ENCODE assay signal across 19 mouse cellular contexts in the genomic region with DNA sequence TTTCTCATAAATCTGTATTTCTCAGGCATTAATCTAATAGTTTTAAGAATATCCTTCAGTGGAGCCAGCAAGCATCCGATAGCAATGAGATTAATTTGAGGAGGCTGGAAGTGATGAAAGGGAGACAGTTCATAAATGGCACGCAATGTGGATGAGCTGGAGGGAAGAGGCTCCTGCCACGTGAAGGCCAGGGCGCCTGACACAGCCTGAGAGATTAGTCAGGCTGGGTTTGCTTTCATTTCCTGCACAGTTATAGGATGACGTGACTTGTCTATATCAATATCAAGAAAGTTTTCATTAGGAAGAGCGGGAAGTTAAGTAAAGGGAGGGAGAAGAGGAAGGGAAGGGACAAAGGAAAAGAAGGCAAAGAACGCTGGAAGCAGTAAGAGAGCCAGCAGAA.
DNase-seq lines count a peak whose midpoint lies in the region; ATAC-seq and TF ChIP-seq lines count a peak whose summit lies in the region.
"Had no signal": no experiment of that assay in that cellular context is flagged by ENCODE, and none has a peak within 500 bp of the region (broad histone marks: within the 10 kb centered on the region; RNA-seq: fewer than 3 reads in every experiment).

No protein-coding gene starts in this region.

- no peak for TF ChIP-seq CTCF in left cerebral cortex, adult 2 months (IDR thresholded peaks at IDR 0.05)

- no peak overlapping the region for H3K9ac ChIP-seq in midbrain, embryonic 16.5 days (ENCODE audit: low read depth, low read length)
- no peak overlapping the region for H3K9ac ChIP-seq in midbrain, embryonic 14.5 days (replicated peaks; ENCODE audit: low read length)
- H3K9ac ChIP-seq: embryonic facial prominence, embryonic 12.5 days; forebrain, embryonic 15.5 days; heart, embryonic 13.5 days; hindbrain, embryonic 12.5 days had no signal

- ATAC-seq in midbrain, embryonic 16.5 days = peak; percentile 57
- ATAC-seq in midbrain, embryonic 14.5 days (ENCODE audit: low FRiP score, low TSS enrichment) = no peak
- ATAC-seq: activated CD4-positive, CD25-positive, alpha-beta regulatory T cell, adult 4 months; forebrain, embryonic 15.5 days; intestine, embryonic 16.5 days; Patski had no signal

- no peak overlapping the region for H3K4me3 ChIP-seq in left cerebral cortex, adult 2 months
- H3K4me3 ChIP-seq in midbrain, embryonic 16.5 days (ENCODE audit: low read depth, low read length) = no peak overlapping the region
- H3K4me3 ChIP-seq in midbrain, embryonic 14.5 days (replicated peaks; ENCODE audit: low read depth, low read length) = no peak overlapping the region
- H3K4me3 ChIP-seq: embryonic facial prominence, embryonic 12.5 days; forebrain, embryonic 15.5 days; heart, embryonic 13.5 days; hindbrain, embryonic 12.5 days had no signal

- peak overlapping the region; percentile 86 for H3K27ac ChIP-seq in left cerebral cortex, adult 2 months
- H3K27ac ChIP-seq in midbrain, embryonic 16.5 days (ENCODE audit: low read length) = no peak overlapping the region
- H3K27ac ChIP-seq in midbrain, embryonic 14.5 days (replicated peaks; ENCODE audit: low read depth, low read length) = no peak overlapping the region
- H3K27ac ChIP-seq: embryonic facial prominence, embryonic 12.5 days; forebrain, embryonic 15.5 days; heart, embryonic 13.5 days; hindbrain, embryonic 12.5 days had no signal

- H3K9me3 ChIP-seq in midbrain, embryonic 16.5 days (replicated peaks; ENCODE audit: control insufficient read depth, low read length, poor library complexity, severe bottlenecking) = no peaks in the 10 kb centered on the region
- H3K9me3 ChIP-seq in midbrain, embryonic 14.5 days (ENCODE audit: control insufficient read depth, low read length) = no peaks in the 10 kb centered on the region
- H3K9me3 ChIP-seq: embryonic facial prominence, embryonic 12.5 days; forebrain, embryonic 15.5 days; heart, embryonic 13.5 days; hindbrain, embryonic 12.5 days had no signal

- WGBS in midbrain, embryonic 16.5 days = 57% methylated on average over 7 of the region's 7 CpGs
- 58% methylated on average over 7 of the region's 7 CpGs for WGBS in midbrain, embryonic 14.5 days

- intact Hi-C loops in left cerebral cortex, adult 2 months (cut with DNase I) = loop anchor here (10.0 kb wide), 1 partner anchor 341 kb away; no protein-coding TSS in a partner anchor

- H3K36me3 ChIP-seq in midbrain, embryonic 16.5 days (ENCODE audit: control insufficient read depth, insufficient read depth, low read length) = no peaks in the 10 kb centered on the region
- no peaks in the 10 kb centered on the region for H3K36me3 ChIP-seq in midbrain, embryonic 14.5 days (ENCODE audit: control insufficient read depth, insufficient read depth, low read length)
- H3K36me3 ChIP-seq: embryonic facial prominence, embryonic 12.5 days; forebrain, embryonic 15.5 days; heart, embryonic 13.5 days; hindbrain, embryonic 12.5 days had no signal

- no peak overlapping the region for H3K4me2 ChIP-seq in midbrain, embryonic 16.5 days (ENCODE audit: low read length)
- H3K4me2 ChIP-seq in midbrain, embryonic 14.5 days (ENCODE audit: low read length) = no peak overlapping the region
- H3K4me2 ChIP-seq: embryonic facial prominence, embryonic 12.5 days; forebrain, embryonic 15.5 days; heart, embryonic 13.5 days; hindbrain, embryonic 12.5 days had no signal

- H3K4me1 ChIP-seq in midbrain, embryonic 16.5 days (ENCODE audit: control insufficient read depth, insufficient read depth, low read length) = peaks cover 11% of the 10 kb centered on the region
- H3K4me1 ChIP-seq in midbrain, embryonic 14.5 days (ENCODE audit: control insufficient read depth, insufficient read depth, low read length) = no peaks in the 10 kb centered on the region
- H3K4me1 ChIP-seq: embryonic facial prominence, embryonic 12.5 days; forebrain, embryonic 15.5 days; hindbrain, embryonic 12.5 days had no signal

- DNase-seq in adrenal gland, postnatal 10 days = peak; percentile 21
- no peak for DNase-seq in adrenal gland, adult 8-10 months
- DNase-seq in left cerebral cortex, adult 2 months (ENCODE audit: extremely low spot score in 1 of 2, low spot score in 2 of 2) = no peak
- DNase-seq in left cerebral cortex, adult 8-10 months (ENCODE audit: low spot score in 2 of 2) = no peak
- no peak for DNase-seq in midbrain, embryonic 14.5 days
- DNase-seq in cerebellum, adult 11-12 months = no peak
- DNase-seq: cerebellum, postnatal 10 days; embryo, embryonic 11 days; gastrocnemius, postnatal 36 days; heart, postnatal 36 days had no signal

- H3K27me3 ChIP-seq in midbrain, embryonic 16.5 days (ENCODE audit: control insufficient read depth, insufficient read depth, low read depth, low read length) = no peaks in the 10 kb centered on the region
- no peaks in the 10 kb centered on the region for H3K27me3 ChIP-seq in midbrain, embryonic 14.5 days (ENCODE audit: control insufficient read depth, insufficient read depth, low read length)
- H3K27me3 ChIP-seq: CH12.LX; embryonic facial prominence, embryonic 12.5 days; forebrain, embryonic 15.5 days; heart, embryonic 13.5 days; hindbrain, embryonic 12.5 days; Patski had no signal
